Mouse (Mus musculus) limb, embryonic 15.5 days (tissue): ENCODE results near the gene Olfr91. TPM values are rescaled to one million over a fixed set of nuclear protein-coding genes. Genes with fewer than 3 reads are reported as not detected.

Experiments used
- polyA plus RNA-seq: library from polyadenylated mRNA; unstranded; fragments of >200 nt; fragmentation: Nextera tagmentation; extraction: Ambion mirVana; gene quantifications from 2 replicates; pipeline ENCODE4 v1.2.1, GENCODE M21; 2015

The Olfr91 gene
- polyA plus RNA-seq, 1 experiment from 2014 or later, result not detected

Other genes starting within 250 kb of the Olfr91 start
- 0.10 TPM in 1 of 2 replicates, not detected in the other for gene Trim15, start 231.1 kb downstream of the Olfr91 start, polyA plus RNA-seq
- gene Trim10, start 228.7 kb downstream of the Olfr91 start, polyA plus RNA-seq, result 2.4 and 3.8 TPM in 2 replicates
- gene Trim40, start 208.2 kb downstream of the Olfr91 start, polyA plus RNA-seq, result not detected in 2 replicates
- gene Trim31, start 200.2 kb downstream of the Olfr91 start, polyA plus RNA-seq, result not detected in 2 replicates
- gene Rnf39, start 155.4 kb downstream of the Olfr91 start, polyA plus RNA-seq, result 6.8 and 9.1 TPM in 2 replicates
- 106 and 112 TPM in 2 replicates for gene Ppp1r11, start 146.5 kb downstream of the Olfr91 start, polyA plus RNA-seq
- 83.5 and 97.9 TPM in 2 replicates for gene Znrd1, start 139.7 kb downstream of the Olfr91 start, polyA plus RNA-seq
- gene Znrd1as, start 139.7 kb downstream of the Olfr91 start, polyA plus RNA-seq, result 5.5 and 5.9 TPM in 2 replicates
- 0.18 and 0.21 TPM in 2 replicates for gene 2410137M14Rik, start 117.0 kb downstream of the Olfr91 start, polyA plus RNA-seq
- 0.87 and 0.88 TPM in 2 replicates for gene H2-M5, start 108.7 kb downstream of the Olfr91 start, polyA plus RNA-seq
- 64.4 and 72.9 TPM in 2 replicates for gene Zfp57, start 97.1 kb downstream of the Olfr91 start, polyA plus RNA-seq
- 0.14 TPM in 1 of 2 replicates, not detected in the other for gene Mog, start 74.9 kb downstream of the Olfr91 start, polyA plus RNA-seq
- 8.1 and 8.7 TPM in 2 replicates for gene Gabbr1, start 52.3 kb downstream of the Olfr91 start, polyA plus RNA-seq
- gene Olfr90, start 9.8 kb downstream of the Olfr91 start, polyA plus RNA-seq, result not detected in 2 replicates
- not detected in 2 replicates for gene Olfr92, start 21.8 kb upstream of the Olfr91 start, polyA plus RNA-seq
- not detected in 2 replicates for gene Olfr93, start 63.2 kb upstream of the Olfr91 start, polyA plus RNA-seq
- not detected in 2 replicates for gene Ubd, start 95.6 kb upstream of the Olfr91 start, polyA plus RNA-seq
- gene Olfr94, start 102.7 kb upstream of the Olfr91 start, polyA plus RNA-seq, result 0.12 and 0.14 TPM in 2 replicates
- gene Olfr95, start 114.8 kb upstream of the Olfr91 start, polyA plus RNA-seq, result not detected in 2 replicates
- gene Olfr96, start 121.9 kb upstream of the Olfr91 start, polyA plus RNA-seq, result not detected in 2 replicates
- gene Olfr97, start 139.1 kb upstream of the Olfr91 start, polyA plus RNA-seq, result not detected in 2 replicates
- not detected in 2 replicates for gene Olfr98, start 165.5 kb upstream of the Olfr91 start, polyA plus RNA-seq
- 1.9 and 3.3 TPM in 2 replicates for gene H2-M3, start 171.9 kb upstream of the Olfr91 start, polyA plus RNA-seq
- gene Olfr99, start 185.2 kb upstream of the Olfr91 start, polyA plus RNA-seq, result not detected in 2 replicates
- not detected in 2 replicates for gene Olfr101, start 206.0 kb upstream of the Olfr91 start, polyA plus RNA-seq
- not detected in 2 replicates for gene Olfr102, start 218.8 kb upstream of the Olfr91 start, polyA plus RNA-seq
- not detected in 2 replicates for gene Olfr103, start 241.4 kb upstream of the Olfr91 start, polyA plus RNA-seq